Mouse (Mus musculus) frontal cortex, adult (tissue): ENCODE measurements at regions not wholly inside any gene's neighbourhood (a gene's known extent, or its start where the extent isn't known, plus 50 kb on each side); places are given as distances from the start of the nearest gene placed in this dataset.
"Not testable (repeated sequence)": the region's sequence is repeated elsewhere in the genome, so short reads cannot be mapped to it uniquely, and the experiment has no call there.

Experiments used
- ATAC-seq: cut with Nextera tagmentation; 2 replicates; pipeline ENCODE4 v1.9.2; 2017; ENCODE audit warnings: mild to moderate bottlenecking, moderate library complexity, mixed read lengths; ENCODE audit not compliant: low TSS enrichment

DNA sequence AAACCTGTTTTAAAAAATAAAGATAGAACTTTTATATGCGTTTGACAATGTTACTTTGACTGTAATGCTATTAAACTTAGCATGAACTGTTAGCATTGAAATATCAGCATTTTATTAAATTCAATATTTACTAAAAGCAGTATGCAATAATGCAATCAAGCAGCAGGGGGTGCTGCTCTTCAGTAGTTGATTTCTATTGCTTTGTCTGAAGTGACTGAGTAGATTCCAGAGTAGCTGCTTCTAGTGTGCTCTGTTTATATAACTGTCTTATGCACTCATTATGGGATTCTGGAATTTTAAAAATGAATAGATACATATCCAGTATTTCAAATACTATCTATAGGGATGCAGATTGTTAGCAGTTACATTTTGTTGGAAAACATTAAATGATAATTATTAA, 146.2 kb downstream of the Gm28710 start:
- peak; percentile 89 for ATAC-seq

DNA sequence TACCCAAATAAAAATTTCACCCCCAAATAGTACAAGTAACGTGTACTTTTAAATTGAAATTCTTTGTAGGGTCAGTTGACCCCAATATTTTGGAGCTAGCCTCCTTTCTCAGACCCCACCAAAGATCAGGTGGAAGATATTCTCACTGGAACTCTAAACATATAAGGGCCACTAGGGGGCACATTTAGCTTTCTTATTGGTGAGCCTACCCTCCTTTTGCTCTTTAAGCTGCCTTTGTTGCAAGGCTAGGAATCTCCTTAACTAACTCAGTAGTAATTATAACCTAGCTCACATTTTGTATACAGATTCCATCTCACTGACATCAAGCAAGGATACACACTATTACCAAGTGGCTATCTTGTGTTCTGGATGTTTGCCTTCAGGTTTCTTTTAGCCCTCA, 155.8 kb downstream of the Gm28710 start:
- peak; percentile 94 for ATAC-seq

DNA sequence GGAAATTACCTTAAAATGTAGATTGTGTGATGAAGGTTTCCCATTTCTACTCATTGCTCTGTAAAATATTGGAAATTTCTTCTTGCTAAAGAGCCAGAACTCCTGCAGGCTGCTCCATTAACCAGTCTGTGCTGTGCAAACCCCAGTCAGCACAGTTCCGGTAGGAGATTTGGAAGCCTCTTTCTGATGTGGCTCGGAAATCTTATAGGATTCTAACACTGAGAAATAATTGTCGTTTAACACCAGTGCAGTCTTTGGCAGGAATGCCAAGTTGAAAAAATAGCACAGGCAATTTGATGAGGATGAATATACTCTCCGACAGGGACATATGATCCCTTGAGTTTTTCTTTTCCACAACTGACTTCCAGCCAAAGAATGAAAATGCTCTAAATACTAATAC, 176.1 kb downstream of the Gm28710 start:
- peak; percentile 86 for ATAC-seq

DNA sequence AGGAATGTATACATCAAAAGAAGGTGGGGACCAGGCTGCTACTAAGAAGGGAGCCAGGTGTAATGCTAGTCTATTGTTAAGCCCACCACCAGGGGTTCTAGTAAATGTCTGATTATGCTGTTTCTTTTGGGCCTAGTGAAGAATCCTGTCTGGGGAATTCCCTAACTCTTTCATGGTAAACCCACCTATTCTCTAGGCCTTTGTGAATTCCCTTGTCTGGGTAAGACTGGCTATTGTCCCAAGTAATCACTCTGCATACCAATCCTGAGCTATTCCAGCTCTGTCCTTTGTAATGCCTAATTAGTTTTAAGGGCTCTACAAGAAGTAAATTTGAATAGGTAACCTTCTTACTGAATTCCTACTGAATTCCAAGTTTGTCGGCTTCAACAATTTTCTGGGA, 177.2 kb downstream of the Gm28710 start:
- ATAC-seq: not testable (repeated sequence)

DNA sequence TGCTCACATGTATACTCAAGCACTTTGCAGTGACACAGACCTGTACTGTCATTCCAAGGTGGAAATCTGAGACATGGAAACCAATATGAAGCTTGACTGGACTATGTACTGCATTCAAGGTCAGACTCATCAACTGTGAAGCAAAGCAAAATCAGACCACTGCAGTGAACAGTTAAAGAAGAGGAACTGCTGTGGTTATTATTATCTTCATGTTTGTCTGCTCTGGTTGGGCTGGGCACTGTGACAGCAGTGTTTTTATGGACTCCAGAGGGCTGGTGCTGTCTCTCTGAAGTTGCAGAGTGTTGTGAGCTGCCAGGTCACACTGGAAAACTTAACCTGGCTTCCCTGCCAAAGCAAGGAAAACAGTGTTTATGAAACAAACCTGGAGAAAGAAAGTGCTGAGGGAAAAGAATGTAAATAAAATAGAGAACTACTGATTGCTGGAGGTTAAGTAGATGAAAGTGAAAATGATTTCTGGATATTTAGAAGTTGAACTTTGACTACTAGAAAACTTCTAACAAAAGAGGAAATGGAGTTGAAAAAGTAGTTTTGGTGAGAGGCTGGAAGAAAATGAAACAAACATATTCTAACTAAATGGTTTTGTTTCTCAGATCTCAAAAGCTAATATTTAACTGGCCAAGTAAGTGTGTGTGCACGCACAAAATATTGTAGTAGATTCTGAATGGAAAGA, 181.7 kb downstream of the Gm28710 start:
- ATAC-seq: no peak

DNA sequence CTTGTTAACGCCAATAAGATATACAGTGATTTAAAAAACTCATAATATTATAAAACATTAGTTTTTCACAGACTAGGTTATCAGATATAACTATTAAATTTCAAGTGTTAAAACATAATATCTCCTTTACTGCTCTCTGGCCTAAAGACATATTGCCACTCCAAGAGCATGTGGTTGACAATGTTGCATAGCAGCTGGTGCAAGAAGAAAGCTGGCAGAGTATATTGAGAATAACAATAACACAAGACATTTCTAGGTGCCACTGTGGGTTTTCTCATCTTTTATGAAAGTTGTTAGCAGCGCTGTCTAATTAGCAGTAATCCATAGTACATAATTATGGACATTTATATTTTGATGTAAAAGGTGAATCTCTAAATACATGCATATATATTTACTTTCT, 184.4 kb downstream of the Gm28710 start:
- ATAC-seq: no peak

DNA sequence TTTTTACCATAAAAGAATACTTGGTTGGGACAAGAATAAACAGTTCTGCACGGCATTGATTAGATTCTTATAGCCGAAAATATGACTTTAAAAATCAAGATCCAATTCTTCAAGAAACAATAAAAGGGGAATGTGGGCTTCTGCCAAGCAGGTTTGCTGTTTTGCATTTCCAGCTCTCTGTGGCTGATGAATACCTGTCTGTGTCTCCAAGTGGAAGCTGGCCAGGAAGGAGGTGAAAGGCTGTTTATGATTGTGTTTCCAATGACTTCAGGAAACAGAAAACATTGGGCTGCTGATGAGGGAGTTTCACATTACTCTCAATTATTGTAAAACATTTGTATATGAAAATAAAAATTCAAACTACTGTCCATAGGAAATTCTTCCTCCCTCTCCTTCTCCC, 193.3 kb downstream of the Gm28710 start:
- no peak for ATAC-seq

DNA sequence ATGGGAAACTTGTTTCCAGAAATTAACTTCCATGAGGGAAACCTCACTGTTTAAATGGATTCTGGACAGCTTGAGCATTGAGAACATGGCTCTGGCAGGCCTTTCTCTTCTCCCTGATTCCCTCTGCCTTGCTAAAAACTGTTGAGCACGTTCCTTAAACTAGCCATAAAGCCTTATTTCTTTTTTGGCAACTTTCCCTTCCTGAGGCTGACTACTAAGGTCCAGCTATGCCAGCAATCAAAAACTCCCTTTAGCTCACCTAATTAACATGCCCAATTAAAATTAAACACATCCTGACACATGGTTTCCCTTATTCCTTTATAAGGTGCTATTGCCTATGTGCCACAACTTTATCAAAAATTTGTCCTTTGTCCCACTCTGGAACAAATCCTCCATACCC, 199.9 kb downstream of the Gm28710 start:
- no peak for ATAC-seq

DNA sequence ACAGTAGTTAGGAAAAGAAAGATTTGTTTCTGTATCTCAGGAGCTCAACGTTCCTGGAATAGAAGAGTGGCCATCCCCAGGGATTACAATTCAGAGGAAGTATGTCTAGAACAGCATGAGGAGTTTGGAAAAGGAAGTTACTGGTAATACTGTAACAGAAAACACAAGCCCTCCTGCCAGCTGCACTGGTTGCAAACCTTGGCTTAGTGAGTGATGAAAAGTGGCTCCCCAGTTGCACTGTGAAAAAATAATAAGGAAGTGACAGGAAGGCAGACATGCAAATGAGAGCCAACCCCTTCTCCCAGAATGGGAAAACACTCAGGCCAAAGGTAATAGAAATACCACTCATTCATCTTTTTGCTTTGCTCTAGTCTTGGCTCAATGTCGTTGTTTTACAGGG, 207.6 kb downstream of the Gm28710 start:
- no peak for ATAC-seq

DNA sequence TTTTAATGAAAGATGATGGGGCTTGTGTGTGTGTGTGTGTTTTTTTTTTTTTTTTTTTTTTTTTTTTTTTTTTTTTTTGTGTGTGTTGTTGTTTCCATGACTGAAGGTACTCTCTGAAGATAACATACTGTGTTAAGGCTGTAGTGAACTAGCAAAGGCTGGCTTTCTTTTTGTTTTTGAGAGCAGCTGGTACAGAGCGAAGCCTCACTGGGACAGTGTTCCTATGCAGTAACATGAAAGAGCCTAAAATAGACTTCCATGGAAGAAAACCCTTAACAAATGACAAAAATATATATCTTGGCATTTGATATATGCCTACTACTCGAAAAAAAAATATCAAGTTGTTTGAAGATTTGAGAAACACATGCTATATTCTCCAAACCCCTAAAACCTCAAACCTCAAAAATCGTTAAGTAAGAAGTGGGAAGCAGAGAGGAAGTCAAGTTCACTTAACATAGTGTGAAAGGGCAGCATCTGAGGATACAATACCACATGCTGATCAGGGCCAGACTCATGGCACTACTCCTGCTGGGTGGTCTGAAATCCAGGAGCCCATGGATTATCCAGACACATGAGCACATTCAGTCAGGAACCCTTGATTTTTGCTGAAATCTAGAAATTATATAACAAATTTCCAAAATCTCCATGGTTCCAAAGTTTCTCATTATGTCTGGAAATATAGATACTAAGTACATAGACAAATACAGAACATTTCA, 215.4 kb downstream of the Gm28710 start:
- peak; percentile 96 for ATAC-seq

DNA sequence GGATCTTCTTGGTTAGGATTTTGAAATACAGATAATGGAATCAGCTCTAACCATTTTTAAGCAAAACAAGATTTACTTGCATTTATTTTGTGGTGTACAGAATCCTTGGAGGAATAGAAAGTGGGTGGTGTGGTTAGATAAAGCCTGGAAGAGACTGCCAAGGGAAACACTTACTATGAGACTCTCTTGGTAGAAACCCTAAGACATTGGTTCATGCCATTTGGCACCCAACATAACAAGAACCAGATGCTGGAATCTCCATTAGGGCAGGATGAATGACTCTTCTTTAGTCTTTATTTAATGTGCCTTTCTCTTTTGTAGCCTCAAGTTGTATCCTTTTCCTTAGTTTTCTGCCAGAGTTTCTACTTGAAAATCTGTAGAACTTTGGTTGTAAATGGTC, 230.0 kb downstream of the Gm28710 start:
- ATAC-seq: no peak

DNA sequence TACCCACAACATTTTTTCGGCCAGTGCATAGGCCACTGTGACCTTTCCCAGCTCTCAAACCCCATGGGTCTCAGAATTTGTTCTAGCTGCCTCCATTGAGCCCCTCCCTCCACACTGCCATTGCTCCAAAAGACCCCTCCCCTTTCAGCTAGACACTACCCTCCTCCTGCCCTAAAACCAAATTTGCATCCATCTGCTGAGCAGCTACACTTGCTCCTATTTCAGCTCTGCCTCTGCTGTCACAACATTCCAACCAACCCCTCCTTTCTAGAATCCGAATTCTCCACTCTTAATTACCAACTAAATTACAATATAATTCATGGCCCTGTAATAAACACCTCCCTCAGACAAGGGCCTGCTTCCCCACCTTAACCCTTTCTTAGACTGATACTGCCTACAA, 262.3 kb downstream of the Gm28710 start:
- no peak for ATAC-seq

DNA sequence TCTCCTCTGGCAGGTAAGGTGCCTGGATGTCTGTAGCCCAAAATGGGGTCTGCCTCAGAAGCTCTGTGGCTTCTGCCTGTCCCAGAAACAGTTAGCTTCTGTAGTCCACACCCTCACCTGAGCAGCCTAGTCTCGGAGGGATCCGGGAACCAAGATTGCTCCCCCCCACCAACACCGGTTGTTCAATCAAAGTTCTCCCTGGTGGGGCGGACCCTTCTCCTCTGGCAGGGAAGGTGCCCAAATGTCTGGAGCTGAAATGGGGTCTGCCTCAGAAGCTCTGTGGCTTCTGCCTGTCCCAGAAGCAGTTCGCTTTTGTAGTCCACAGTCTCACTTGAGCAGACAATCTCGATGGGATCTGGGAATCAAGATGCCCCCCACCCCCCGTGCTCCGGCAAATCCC, 273.0 kb downstream of the Gm28710 start:
- no peak for ATAC-seq

DNA sequence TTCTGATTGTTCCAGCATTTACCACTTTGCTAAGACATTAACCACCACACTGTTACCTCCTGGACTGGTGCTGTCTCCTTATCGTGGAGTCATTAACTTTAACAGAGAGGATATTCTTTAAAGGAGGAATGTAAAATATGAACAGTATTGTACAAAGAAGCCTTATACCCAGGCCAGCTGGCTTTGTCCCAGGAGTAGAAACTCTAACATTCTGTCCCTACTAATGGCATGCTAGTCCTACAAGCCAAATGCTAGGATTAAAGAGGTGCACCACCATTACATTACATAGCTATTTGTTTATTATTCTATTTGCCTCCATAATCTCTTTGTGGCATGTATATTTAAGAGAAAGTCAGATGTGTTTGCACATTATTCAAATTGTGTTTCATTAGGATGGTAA, 288.8 kb downstream of the Gm28710 start:
- ATAC-seq: no peak

DNA sequence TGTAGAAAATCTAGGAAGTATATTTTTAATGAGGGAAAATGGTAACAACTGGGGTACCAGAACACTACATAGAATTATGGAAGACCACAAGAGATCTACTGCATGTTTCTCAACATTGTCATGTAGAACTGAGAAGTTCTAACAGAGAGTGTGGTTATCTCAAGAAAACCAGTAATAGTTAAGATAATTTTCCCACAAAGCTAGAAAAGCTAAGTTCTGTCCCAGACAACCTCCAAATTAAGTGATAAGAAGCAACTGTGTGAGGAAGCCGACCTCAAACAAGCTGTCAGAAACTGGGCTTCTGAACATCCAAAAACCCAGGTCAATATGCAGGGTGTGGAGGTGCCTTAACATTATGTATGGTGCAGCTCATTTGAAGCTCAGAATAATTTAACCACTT, 261.4 kb upstream of the Speer4f2 start:
- ATAC-seq: no peak

DNA sequence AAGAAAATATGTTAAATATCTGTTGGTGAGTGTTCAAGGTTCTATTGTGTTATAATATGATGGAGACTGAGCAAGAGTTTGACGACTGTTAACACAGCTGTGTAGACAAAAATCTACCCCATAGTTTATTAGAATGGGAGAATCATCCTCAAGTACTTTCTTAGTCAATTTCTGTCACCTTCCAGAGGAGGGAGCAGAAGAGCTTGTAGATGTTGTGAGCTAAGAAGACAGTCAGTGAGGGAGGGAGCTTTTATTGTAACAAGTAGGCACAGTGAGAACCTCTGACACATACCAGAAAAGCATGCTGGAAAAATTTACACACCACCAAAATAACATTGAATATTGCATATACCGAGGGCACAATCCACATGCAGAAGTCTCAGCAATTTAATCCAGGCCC, 261.0 kb upstream of the Speer4f2 start:
- peak; percentile 99 for ATAC-seq

DNA sequence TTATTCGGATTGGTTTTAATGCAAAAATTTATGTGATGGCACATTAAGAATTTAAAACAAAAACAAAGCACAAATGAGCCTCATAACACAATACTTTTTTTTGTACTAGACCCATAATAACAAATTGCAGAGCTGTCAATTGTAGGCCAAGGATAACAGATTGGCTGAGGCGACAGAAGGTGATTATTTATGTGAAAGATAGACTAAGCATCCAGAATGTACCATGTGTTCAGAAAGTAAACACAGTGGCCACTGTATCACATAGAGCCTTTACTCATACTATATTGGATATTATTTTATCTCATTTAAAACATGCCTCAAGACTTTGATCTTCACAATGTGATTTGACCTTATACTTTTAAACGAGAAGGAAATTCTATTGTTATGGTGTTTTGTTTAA, 257.9 kb upstream of the Speer4f2 start:
- no peak for ATAC-seq

DNA sequence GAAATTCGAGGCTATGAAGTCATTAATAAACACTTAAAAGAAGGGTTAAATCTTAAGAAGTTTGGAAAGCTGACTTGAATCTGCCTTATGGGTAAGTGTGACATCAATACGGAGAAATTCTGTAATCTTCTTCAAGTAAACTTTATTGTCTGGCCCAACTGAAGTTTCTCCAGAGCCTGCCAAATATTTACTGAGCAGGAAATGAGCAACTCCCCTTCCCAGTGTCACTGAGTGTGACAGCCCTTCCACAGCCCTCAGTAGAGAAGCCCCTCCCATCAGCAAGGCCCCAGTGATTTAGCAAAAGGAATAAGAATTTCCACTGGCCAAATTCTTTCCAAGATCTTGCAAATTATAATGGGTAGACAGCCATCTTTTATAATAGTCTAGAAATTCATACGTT, 256.9 kb upstream of the Speer4f2 start:
- no peak for ATAC-seq

DNA sequence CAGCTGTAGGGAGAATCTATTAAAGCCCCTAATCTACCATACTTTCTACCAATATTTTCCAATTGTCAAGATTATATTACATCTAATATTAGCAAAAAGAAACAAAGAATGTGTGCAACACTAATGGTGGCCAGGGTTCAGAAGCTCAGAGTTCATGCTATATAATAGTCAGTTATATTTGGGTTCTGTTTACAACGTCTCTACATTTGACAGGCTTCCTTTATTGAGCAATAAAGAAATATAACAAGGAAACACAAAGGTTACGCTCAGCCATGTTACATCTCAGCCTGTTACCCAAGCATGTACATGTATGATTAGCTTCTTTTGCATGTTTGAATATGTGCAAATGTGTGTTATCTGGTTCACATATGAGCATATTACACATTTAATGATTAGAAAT, 247.7 kb upstream of the Speer4f2 start:
- ATAC-seq: no peak

DNA sequence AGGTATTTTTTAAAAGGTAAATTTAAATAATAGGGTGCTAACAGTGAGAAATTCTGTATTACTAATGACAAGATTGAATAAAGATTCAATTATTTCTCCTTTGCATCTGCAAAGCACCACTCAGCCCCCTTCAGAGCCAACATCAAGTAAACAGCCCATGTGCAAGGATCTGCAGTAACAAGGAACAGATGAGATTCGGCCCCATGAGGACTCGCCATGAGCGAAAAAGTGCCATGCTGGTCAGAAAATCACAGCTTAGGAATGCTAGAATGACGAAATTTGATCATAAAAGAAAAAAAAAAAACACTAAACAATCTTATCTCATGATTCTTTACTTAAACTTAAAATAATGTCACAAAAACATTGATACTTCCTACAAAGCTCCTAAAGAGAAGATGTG, 245.5 kb upstream of the Speer4f2 start:
- ATAC-seq: no peak

DNA sequence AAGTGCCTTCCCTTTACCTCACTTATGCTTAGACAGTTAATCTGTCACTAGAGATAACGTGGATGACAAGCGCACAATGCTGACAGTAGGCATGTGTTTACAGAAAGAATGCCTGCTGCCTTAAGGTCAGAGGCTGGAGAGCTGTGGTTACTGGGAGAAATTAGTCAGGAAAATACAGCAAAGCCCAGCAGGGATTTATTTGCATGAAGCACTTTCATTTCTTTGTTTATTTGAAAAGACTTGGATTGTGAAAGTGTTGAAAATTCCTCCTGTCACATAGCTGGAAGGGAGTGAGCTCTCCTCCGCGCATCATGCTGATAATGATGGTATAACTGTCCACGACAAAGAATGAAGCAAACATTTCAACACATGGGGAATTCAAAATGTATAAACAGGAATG, 237.5 kb upstream of the Speer4f2 start:
- no peak for ATAC-seq

DNA sequence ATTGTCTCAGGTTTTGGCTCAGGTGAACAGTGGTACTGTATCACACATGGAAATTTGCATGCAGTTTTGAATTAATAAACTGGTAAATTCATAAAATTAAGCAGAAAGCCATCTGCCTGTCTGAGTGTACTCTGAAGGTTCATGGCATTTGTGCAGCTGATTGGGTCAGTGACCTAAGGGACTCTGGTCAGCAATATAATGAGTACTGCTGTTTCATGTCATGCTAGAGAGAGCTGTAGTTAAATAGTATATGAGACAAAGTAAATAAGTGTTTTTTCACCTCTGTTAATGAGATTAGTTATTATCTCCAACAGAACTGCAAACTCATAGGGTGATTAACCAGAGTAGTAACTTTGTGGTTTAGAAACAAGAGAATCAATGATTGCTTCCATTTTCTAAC, 231.4 kb upstream of the Speer4f2 start:
- ATAC-seq: no peak

DNA sequence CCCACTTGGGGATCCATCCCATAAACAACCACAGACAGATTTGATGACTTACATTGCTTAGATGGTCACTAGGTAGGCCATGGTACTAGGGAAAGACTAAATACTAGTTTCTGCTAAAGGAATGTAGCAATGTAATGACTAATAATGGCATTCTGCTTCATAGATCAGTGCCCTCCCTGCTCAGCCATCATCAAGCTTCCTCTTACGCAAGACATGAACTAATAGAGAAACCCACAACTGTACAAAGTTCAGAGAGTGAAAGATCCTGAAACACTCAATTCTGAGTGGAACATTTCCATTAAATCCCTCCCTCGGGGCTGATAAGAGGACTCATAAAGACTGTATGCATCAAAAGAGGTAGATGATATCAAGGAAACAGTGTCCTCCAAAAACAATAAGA, 198.4 kb upstream of the Speer4f2 start:
- ATAC-seq: no peak

DNA sequence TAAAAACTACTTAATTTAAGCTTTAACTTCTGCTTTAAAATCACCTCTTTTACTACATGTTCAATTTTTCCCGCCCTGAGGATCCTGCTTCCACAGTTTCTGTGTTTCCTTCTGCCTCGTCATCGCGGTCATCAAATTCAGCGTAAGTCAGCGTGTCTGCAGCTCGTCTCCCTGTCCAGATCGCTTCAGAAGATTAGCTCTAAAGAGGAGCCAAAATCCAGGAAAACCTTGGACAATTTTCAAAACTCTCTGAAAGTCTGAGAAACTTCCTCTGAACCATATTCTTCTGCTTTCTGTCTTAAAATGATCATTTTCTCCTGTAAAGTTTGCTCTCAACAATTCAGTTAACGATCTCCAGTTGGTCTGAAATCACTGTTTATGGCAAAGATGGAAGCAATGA, 196.2 kb upstream of the Speer4f2 start:
- ATAC-seq: no peak
